Mouse (Mus musculus) MEL (cell line): ENCODE results near the gene Gja5.

Experiments
- CTCF ChIP-seq, 3 experiments: IDR thresholded peaks in 2 of 3; conservative IDR thresholded peaks in 1 of 3; 2 replicates each; pipeline ENCODE4 v1.5.1; 2011 to 2012; ENCODE audit warnings: low read length in 3 of 3, low read depth in 2 of 3, mild to moderate bottlenecking in 2 of 3, improper control_type of control experiment in 1 of 3, inconsistent platforms in 1 of 3, mixed read lengths in 1 of 3, moderate library complexity in 1 of 3; ENCODE audit not compliant: control insufficient read depth in 1 of 3, insufficient read depth in 1 of 3, poor library complexity in 1 of 3, severe bottlenecking in 1 of 3
- EP300 ChIP-seq, 2 experiments: IDR thresholded peaks; 2 replicates each; pipeline ENCODE4 v1.6.1; 2011; ENCODE audit warnings: improper control_type of control experiment in 2 of 2, low read length in 2 of 2, low read depth in 1 of 2, mild to moderate bottlenecking in 1 of 2
- MAX ChIP-seq: IDR thresholded peaks from 2 replicates; pipeline ENCODE4 v1.6.1; 2011; ENCODE audit warnings: low read length, improper control_type of control experiment
- POLR2A ChIP-seq, 2 experiments: IDR thresholded peaks; 2 replicates each; pipeline ENCODE4 v1.6.1; 2011 to 2012; ENCODE audit warnings: low read length in 2 of 2, mild to moderate bottlenecking in 2 of 2, control low read depth in 1 of 2, improper control_type of control experiment in 1 of 2, low read depth in 1 of 2, moderate library complexity in 1 of 2; ENCODE audit not compliant: control insufficient read depth in 1 of 2, insufficient read depth in 1 of 2, poor library complexity in 1 of 2
- POLR2AphosphoS2 ChIP-seq: IDR thresholded peaks from 2 replicates; pipeline ENCODE4 v1.6.1; 2011; ENCODE audit warnings: low read length, improper control_type of control experiment
- SIN3A ChIP-seq: IDR thresholded peaks from 2 replicates; pipeline ENCODE4 v1.6.1; 2012; ENCODE audit warnings: low read length, improper control_type of control experiment, inconsistent platforms
- TAL1 ChIP-seq: IDR thresholded peaks from 2 replicates; pipeline ENCODE4 v1.6.1; 2012; ENCODE audit warnings: mild to moderate bottlenecking, inconsistent platforms, low read length, moderate library complexity, mixed read lengths
- TBP ChIP-seq: IDR thresholded peaks from 2 replicates; pipeline ENCODE4 v1.8.0; 2011; ENCODE audit warnings: low read depth, low read length, improper control_type of control experiment
- TCF12 ChIP-seq: IDR thresholded peaks from 2 replicates; pipeline ENCODE4 v1.6.1; 2014; ENCODE audit warnings: low read depth, mild to moderate bottlenecking, inconsistent platforms, low read length, improper control_type of control experiment, moderate library complexity
- USF1 ChIP-seq: IDR thresholded peaks from 2 replicates; pipeline ENCODE4 v1.6.1; 2014; ENCODE audit warnings: low read depth, mild to moderate bottlenecking, inconsistent platforms, low read length, improper control_type of control experiment, moderate library complexity
- ZKSCAN1 ChIP-seq: IDR thresholded peaks from 2 replicates; pipeline ENCODE4 v1.6.1; 2012; ENCODE audit warnings: low read depth, mild to moderate bottlenecking, inconsistent platforms, low read length, improper control_type of control experiment, moderate library complexity

DNA sequence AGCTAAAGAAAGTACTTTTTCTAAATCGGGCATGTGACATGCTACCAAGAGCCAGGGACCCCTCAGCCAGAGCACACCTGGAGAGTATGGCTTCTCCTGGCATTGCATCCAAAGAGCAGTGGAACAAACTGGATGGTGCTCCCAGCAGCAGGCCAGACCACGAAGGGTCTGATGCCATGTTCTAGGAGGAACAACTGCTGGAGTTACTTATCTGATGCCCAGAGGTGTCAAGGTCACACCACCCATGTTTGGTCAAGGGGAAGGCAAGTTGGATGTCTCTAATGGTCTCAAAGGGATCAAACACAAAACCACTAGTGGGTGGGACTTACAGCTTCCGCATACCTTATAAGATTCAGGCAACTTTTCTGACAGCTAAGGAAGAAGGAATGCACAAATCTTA, 74.5 kb downstream of the Gja5 start:
- no peak for TF ChIP-seq ZKSCAN1
- TF ChIP-seq POLR2A (IDR thresholded peaks at IDR 0.05; ENCODE audit: control insufficient read depth in 1 of 2, insufficient read depth in 1 of 2, low read depth in 1 of 2, low read length in 2 of 2, poor library complexity in 1 of 2), result no peak
- TF ChIP-seq CTCF (IDR thresholded peaks at IDR 0.05 in 2 of 3, conservative IDR thresholded peaks at IDR 0.05 in 1 of 3; ENCODE audit: control insufficient read depth in 1 of 3, insufficient read depth in 1 of 3, low read depth in 2 of 3, low read length in 3 of 3, poor library complexity in 1 of 3, severe bottlenecking in 1 of 3), result no peak
- no peak for TF ChIP-seq TBP
- no peak for TF ChIP-seq SIN3A
- no peak for TF ChIP-seq TAL1
- TF ChIP-seq TCF12, result no peak
- TF ChIP-seq EP300 (IDR thresholded peaks at IDR 0.05; ENCODE audit: low read depth in 1 of 2, low read length in 2 of 2), result no peak
- TF ChIP-seq USF1, result no peak
- TF ChIP-seq POLR2AphosphoS2, result no peak
- TF ChIP-seq MAX, result no peak
